Mouse (Mus musculus) C2C12 (cell line): ENCODE results near the gene Slc34a3.

Experiments used
- CTCF ChIP-seq: IDR thresholded peaks from one replicate; pipeline ENCODE4 v1.5.1; 2011; ENCODE audit not compliant: control insufficient read depth, insufficient read depth, insufficient read length
- MAX ChIP-seq: IDR thresholded peaks from one replicate; pipeline ENCODE4 v1.6.1; 2011; ENCODE audit warnings: mild to moderate bottlenecking, control low read depth
- MYOD1 ChIP-seq: IDR thresholded peaks from one replicate; pipeline ENCODE4 v1.6.1; 2011; ENCODE audit warnings: low read depth; ENCODE audit not compliant: control insufficient read depth, insufficient read length
- MYOG ChIP-seq: IDR thresholded peaks from one replicate; pipeline ENCODE4 v1.6.1; 2011; ENCODE audit not compliant: control insufficient read depth, insufficient read length; ENCODE audit errors: extremely low read depth
- USF1 ChIP-seq: IDR thresholded peaks from one replicate; pipeline ENCODE4 v1.6.1; 2011; ENCODE audit warnings: low read depth, mild to moderate bottlenecking, control low read depth, moderate library complexity

DNA sequence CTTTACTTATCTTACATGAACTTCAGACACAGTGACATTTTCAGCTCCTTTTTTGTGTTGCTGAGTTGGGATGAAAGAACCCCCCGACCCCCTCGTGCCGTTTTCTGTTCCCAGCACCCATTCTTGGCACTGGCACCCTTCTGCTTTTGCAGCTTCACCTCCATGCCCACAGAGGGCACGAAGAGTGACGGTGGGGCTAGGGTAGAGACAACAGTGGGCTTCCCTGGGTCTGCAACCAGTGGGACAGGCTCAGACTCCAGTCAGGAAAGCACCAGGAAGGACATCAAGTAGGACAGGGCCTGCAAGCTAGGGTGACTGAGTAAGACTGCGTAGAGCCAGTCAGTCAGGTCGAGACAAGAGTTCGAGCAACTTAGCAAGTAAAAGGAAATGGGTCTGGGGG lies 6.1 kb upstream of the Slc34a3 start:
- no peak for TF ChIP-seq CTCF
- TF ChIP-seq MYOD1, result no peak
- no peak for TF ChIP-seq MYOG
- no peak for TF ChIP-seq MAX
- TF ChIP-seq USF1, result no peak
